Mouse (Mus musculus): ENCODE measurements around the gene Plekhd1. TPM values are rescaled to one million over a fixed set of nuclear protein-coding genes. Genes with fewer than 3 reads are reported as not detected.

The Plekhd1 gene
- total RNA-seq, 2 experiments from 2014 or later = 5.6 to 6.5 TPM

- Histone ChIP-seq H3K27ac (no peak overlapping the region), H3K4me3 (no peak overlapping the region)
- no peak for DNase-seq (ENCODE audit: low spot score in 2 of 2)
- no peak for TF ChIP-seq CTCF (conservative IDR thresholded peaks at IDR 0.05)
These were observed 70.6 kb downstream of the Plekhd1 start for GRCm38 (mm10) chr12:80762982-80763381.

GRCm38 (mm10) chr12:80764116-80764515 lies 71.7 kb downstream of the Plekhd1 start:
- no peak for DNase-seq (ENCODE audit: low spot score in 2 of 2)
- no peak for TF ChIP-seq CTCF (conservative IDR thresholded peaks at IDR 0.05)
- Histone ChIP-seq H3K27ac (no peak overlapping the region), H3K4me3 (no peak overlapping the region)

GRCm38 (mm10) chr12:80769697-80770096 lies 77.3 kb downstream of the Plekhd1 start:
- H3K4me3 ChIP-seq = no peak overlapping the region; the same call in 1 of the 2 replicates
- DNase-seq (ENCODE audit: low spot score in 2 of 2) = peak; percentile 51 to 79
- TF ChIP-seq CTCF (conservative IDR thresholded peaks at IDR 0.05) = peak; percentile 100
- no peak overlapping the region for H3K27ac ChIP-seq

Other genes starting within 250 kb of the Plekhd1 start
- 100 to 1,000 TPM; 105 to 122 TPM for gene Exd2, start 229.5 kb upstream of the Plekhd1 start, total RNA-seq (2021)
- 100 to 1,000 TPM; 166 to 181 TPM for gene Galnt16, start 174.3 kb upstream of the Plekhd1 start, total RNA-seq (2021)
- 10 to 100 TPM; 37.8 to 37.9 TPM for gene Slc39a9, start 48.7 kb upstream of the Plekhd1 start, total RNA-seq (2021)
- gene Erh, start 48.2 kb upstream of the Plekhd1 start, total RNA-seq (2021) = 10 to 100 TPM; 34.4 to 44.6 TPM
- gene Ccdc177, start 68.1 kb downstream of the Plekhd1 start, total RNA-seq (2021) = 10 to 100 TPM; 18.4 to 18.6 TPM
- 10 to 100 TPM; 71.6 to 72.1 TPM for gene Susd6, start 97.9 kb downstream of the Plekhd1 start, total RNA-seq (2021)

All from layer of hippocampus, adult 2 months (tissue).